Mouse (Mus musculus) urinary bladder, adult 18-20 months (tissue): ENCODE results near the gene Ifna13.

ENCODE experiments used
- DNase-seq, 2 experiments: peaks; one replicate each; pipeline ENCODE4 v3.0.0; 2022; ENCODE audit warnings: low spot score in 2 of 2, mixed read lengths in 2 of 2

Gene Ifna13

DNA sequence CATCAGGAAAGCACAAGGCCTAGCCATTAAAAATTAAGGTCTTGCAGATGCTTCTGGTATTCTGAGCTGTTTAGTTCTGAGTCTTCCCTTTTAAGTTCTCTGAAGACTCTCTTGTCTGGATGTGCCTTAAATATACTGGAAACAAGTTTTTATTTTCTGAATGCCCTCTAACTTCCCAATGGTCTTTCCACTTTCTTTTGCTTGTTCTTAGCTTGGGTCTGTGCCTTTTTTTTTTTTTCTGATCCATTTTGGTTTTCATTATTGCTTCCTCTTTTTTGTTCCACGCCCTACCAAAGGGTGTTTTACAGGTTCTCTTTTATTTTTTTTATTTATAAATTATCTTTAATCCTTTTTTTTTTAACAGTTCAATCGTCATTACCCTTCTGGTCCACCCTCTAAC is at the start of gene Ifna13:
Gene Ifna13, minus strand, starts transcription at position 101 of the 400 bp plus-strand sequence.
- no peak for DNase-seq

DNA sequence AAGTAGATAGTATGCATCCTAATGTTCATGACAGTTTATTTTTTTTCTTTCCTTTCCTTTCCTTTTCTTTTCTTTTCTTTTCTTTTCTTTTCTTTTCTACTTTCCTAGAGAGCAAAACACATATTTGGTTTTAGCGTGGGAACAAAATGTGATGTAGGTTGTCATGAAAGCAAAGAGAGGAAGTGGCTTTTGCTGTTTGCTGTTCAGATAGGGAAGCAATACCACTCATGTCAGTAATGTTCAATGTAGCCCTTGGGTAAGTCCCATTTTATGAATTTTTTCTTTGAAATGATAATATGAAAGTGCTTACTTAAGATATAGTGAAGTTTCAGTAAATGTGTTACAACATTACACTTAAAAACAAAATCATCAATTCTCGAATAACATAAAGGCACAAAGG is 49.1 kb upstream of the Ifna13 start:
- no peak for DNase-seq

DNA sequence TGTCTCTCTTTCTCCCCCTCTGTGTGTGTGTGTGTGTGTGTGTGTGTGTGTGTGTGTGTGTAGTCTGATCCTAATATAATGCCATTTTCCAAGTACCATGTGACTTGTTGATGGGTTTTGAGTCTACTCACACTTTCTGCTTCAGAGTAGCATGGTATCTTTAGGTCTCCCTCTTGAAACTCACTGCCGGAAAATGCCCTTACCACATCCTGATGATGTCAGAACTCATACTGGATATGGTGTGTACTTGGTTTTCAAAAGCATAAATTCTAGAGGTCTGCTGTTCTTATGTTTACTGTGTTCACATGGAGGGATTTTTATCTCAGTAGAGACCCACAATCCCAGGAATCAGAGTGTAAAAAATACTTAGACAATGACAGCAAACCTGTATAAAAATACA is 48.3 kb upstream of the Ifna13 start:
- DNase-seq = no peak

DNA sequence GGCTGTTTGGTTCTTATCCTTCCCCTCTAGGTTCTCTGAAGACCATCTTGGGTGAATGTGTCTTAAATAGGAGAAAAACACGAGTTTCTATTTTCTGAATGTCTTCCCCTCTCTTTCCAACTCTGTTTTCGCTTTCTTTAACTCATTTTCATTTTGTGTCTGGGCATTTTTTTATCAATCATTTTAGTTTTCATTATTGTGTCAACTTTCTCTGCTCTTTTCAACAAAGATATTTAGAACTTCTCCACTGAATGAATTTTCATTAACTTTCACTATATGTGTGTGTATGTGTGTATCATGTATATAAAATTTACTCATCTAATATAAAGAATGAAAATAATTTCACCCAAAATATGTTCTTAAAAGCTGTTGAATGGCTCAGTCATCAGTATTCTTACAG is 47.0 kb upstream of the Ifna13 start, which contains the start of gene Ifnab:
Gene Ifnab, minus strand, starts transcription at position 101 of the 400 bp plus-strand sequence.
- no peak for DNase-seq

DNA sequence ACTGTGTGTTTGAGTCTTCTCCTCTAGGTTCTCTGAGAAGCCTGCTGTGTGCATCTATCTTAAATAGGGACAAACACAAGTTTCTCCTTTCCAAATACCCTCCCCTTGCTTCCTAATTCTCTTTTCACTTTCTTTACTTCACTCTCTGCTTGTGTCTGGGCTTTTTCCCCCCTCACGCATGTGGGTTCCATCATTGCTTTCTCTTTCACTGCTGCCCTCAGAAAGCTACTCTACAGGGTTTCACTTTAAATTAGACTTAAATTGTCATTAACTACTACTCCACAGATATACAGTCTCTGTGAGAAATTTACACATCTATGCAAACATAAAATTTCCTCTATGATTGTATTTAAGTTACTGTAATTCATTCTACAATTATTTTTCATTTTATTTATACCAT is 39.6 kb upstream of the Ifna13 start, which contains the start of gene Ifna2:
Gene Ifna2, minus strand, starts transcription at position 101 of the 400 bp plus-strand sequence.
- no peak for DNase-seq

DNA sequence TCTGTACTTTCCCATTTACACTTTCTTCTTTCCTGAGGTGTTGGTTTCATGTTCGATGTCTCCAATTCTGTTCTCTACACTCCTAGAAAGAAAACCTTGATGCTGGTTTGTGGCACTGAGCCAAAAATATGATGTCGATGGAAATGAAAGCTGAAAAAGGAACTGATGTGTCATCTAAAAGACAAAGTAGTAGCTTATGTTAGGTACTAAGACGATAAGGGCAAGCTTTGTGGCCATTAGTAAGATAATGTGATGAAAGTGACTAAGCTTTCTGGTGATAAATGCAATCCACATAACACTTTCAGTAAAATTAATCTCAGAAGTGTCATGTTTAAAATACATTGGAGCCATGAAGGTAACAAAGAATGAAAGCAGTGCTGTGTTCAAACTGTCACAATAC is 37.1 kb upstream of the Ifna13 start:
- no peak for DNase-seq

DNA sequence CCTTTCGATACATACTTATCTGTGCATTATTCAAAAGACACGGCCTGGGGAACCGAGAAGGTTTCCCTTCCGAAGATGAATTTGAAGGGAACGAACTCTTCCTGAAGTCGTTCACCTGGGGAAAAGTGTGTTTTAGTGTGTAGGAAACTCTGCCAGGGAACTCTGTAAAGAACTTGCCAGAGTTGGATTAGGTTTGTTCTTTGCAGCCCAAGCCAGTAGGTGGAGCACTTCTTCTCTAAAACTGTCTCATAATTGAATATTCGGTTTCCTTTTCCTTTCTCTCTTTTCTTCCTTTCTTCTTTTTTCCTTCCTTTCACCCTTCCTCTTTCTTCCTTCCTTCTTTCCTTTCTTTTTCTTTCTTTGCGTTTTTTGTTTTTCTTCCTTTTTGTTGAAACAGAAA is 36.1 kb upstream of the Ifna13 start:
- no peak for DNase-seq

DNA sequence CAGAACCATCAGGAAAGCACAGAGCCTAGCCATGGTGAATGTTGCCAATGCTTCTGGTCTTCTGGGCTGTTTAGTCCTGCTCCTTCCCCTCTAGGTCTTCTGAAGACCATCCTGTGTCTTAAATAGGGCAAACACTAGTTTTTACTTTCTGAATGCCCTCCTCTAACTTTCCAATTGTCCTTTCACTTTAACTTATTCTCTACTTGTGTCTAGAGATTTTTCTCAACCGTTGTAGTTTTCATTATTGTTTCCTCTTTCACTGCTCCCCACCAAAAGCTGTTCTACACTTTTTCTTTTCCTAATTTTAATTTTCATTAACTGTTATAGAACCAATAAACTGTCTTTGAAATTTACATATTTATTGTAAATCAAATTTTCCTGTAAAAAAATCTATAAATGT is 32.6 kb upstream of the Ifna13 start, which contains the start of gene Ifna16:
Gene Ifna16, minus strand, starts transcription at position 101 of the 400 bp plus-strand sequence.
- no peak for DNase-seq

DNA sequence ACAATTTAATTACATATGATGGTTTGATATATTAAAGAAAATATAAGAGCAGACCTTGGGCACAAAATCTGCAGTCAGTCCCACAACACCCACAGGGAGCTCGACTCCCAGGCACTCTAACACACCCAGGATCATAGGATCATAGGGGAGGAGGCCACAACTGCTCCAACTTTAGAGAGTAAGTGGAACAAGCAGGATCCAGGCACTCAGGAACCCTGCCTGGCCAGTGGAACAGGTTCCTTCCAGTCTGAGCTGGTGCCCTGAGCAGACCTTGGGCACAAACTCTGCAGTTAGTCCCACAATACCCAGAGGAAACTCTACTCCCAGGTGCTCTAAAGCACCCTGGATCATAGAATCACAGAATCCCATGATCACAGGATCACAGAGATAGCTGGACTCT is 11.2 kb upstream of the Ifna13 start:
- DNase-seq = no peak

DNA sequence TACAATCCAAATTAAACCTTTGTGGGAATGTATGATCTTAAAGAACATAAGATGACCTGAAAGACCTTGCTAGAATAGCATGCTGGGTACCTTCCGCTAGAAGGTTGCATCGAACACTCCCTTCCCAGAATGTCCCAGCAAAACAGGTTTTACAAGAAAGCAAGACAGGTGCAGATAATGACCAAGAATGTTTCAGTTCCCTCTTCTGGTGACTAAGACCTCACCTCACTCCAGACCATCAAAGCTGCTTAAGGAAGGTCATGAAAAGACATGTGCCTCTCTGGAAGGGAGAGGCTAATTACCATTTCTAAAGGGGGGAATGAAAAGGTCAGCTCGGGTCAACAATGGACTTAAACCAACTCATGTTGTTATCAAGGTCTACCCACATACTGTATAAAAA is 9.4 kb upstream of the Ifna13 start:
- no peak for DNase-seq

DNA sequence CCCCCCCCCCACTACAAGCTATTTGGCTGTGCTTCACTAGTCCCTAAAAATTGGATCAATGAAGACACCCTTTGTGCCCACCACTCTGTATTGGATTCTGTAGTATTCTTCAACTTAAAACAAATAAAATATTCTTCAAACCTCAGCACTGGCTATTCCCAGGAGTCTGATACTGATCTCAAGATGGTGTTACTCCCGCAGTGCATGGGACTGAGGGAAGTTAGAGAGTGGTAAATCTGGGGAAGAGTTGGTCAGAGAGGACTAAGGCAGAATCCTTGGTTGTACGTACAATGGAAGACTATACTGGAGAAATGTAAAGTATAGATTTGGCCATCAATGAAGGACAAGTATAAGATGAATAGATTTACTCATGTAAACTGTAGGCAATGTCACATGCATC is 1.7 kb downstream of the Ifna13 start:
- no peak for DNase-seq

DNA sequence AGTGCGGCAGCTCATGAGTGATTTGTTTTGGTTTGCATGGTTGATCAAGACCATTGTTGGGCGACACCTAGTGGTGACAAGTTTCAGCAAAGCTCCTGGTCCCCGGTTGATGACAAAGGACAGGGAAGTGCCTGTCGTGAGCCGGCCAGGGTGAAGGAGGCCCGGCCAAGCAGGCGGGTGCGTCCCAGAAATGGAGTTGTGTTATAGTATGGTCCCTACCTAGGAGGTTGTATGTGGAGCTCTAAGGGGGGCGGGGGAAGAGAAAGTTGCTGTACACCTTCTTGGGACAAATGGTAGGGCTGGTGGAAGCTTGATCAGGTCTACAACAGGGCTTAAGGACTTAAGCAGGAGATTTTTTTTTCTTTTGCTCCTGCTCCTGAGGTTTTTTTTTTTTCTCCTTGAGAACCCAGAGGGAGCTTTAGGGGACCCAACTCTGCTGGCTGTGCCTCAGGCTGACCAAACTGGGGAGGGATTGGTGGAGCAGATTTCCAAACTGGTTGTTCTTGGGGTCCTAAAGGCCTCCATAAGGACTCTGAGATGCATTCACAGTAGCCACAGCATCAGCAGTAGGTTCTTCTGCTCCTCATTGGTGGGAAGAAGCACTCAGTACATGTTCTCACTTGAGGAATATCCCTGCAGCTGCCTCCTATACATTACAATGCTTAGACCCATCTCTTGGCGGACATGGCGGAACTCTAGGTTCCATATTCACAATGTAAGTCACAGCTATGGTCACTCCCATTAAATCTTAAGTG is 3.0 kb downstream of the Ifna13 start:
- DNase-seq = peak; percentile 80 to 96

DNA sequence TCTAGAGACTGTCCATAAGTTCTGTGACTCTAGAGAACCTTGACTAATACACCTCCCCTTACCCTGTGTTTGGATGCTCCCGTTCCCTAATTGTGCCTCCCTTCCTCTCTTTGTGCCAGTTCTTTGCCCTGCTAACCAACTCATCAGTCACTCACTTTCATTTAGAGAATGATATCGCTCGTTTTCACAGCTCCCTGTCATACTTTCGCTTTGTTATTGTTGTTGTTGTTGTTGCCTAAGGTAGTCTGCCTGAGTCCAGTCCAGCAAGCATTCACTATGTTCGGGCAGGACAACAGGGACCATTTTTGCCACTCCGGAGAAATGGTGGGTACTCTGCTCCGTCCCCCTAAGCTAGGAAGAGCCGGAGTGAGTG is 3.6 kb downstream of the Ifna13 start:
- no peak for DNase-seq

DNA sequence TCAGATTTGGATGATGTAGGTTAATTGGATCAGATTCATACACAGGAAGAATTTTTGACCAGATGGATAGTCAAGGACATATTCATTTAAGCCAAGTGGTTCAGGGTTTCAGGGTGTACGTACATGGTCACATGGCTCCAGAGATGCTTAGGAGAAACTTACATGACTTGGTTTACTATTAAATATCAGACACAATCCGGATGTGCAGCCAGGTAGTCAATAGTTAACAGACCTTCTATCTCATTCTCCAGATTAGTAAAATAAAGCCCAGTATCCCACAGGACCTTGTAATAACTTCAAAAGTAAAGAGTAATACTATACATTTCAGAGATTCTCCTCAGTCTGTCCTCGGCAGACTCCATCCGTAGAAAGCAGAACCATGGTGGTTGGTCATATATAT is 9.9 kb downstream of the Ifna13 start, which contains the start of gene C87499:
Gene C87499, minus strand, starts transcription at position 101 of the 400 bp plus-strand sequence.
- no peak for DNase-seq

DNA sequence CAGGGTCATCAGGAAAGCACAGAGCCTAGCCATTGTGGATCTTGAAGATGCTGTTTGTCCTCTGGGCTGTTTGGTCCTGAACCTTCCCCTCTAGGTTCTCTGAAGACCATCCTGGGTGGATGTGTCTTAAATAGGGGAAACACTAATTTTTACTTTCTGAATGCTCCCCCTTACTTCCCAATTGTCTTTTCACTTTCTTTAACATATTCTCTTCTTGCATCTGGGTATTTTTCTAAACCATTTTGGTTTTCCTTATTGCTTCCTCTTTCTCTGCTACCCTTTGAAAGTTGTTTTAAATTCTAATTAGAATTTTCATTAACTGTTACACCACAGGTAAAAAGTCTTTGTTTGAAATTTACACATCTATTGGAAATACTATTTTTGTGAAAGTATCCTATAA is 41.0 kb downstream of the Ifna13 start, which contains the start of gene Ifna12:
Gene Ifna12, minus strand, starts transcription at position 101 of the 400 bp plus-strand sequence.
- no peak for DNase-seq
